Mouse (Mus musculus) forebrain, embryonic 11.5 days (tissue): Measurements from ENCODE around the gene Bicral. TPM values are rescaled to one million over a fixed set of nuclear protein-coding genes. Genes with fewer than 3 reads are reported as not detected.

ENCODE experiments used
- ATAC-seq: fragments of 200-750 bp; cut with Nextera tagmentation; replicated peaks from 2 replicates; pipeline ENCODE4 v1.8.0; 2017; ENCODE audit warnings: moderate TSS enrichment; ENCODE audit not compliant: low FRiP score
- DNase-seq: peaks from one replicate; pipeline ENCODE4 v3.0.0-alpha.2; 2017; ENCODE audit warnings: low spot score
- H3K27ac ChIP-seq: fragments of 300-500 bp; sonication (generic); 2 replicates; pipeline ENCODE4 v1.5.1; 2014; ENCODE audit warnings: low read depth, low read length
- H3K27me3 ChIP-seq: fragments of 300-500 bp; sonication (generic); 2 replicates; pipeline ENCODE4 v1.6.1; 2014; ENCODE audit warnings: mild to moderate bottlenecking, low read length, mixed read lengths; ENCODE audit not compliant: control insufficient read depth, insufficient read depth
- H3K36me3 ChIP-seq: fragments of 300-500 bp; sonication (generic); 2 replicates; pipeline ENCODE4 v1.6.1; 2014; ENCODE audit warnings: mild to moderate bottlenecking, low read length, moderate library complexity, mixed read lengths; ENCODE audit not compliant: control insufficient read depth, insufficient read depth
- H3K4me1 ChIP-seq: fragments of 300-500 bp; sonication (generic); replicated peaks from 2 replicates; pipeline ENCODE4 v1.6.1; 2014; ENCODE audit warnings: low read length, mixed read lengths; ENCODE audit not compliant: control insufficient read depth, insufficient read depth
- H3K4me2 ChIP-seq: fragments of 300-500 bp; sonication (generic); 2 replicates; pipeline ENCODE4 v1.6.1; 2014; ENCODE audit warnings: low read depth, mild to moderate bottlenecking, low read length, moderate library complexity, mixed read lengths; ENCODE audit not compliant: severe bottlenecking
- H3K4me3 ChIP-seq: fragments of 300-500 bp; sonication (generic); 2 replicates; pipeline ENCODE4 v1.5.1; 2014; ENCODE audit warnings: low read depth, low read length
- H3K9ac ChIP-seq: fragments of 300-500 bp; sonication (generic); 2 replicates; pipeline ENCODE4 v1.6.1; 2014; ENCODE audit warnings: low read length
- H3K9me3 ChIP-seq: fragments of 300-500 bp; sonication (generic); 2 replicates; pipeline ENCODE4 v1.6.1; 2016; ENCODE audit warnings: low read length, mixed read lengths; ENCODE audit not compliant: control insufficient read depth
- WGBS: fragments of 180-500 bp; shearing (Covaris S2); extraction: QIAGEN DNeasy Blood & Tissue Kit; methylation state at CpG from one replicate; pipeline ENCODE4 v1.1.7; 2014; 5-methylcytosine and 5-hydroxymethylcytosine counted together
- polyA plus RNA-seq: library from polyadenylated mRNA; unstranded; fragments of >200 nt; fragmentation: Nextera tagmentation; extraction: Ambion mirVana; gene quantifications from 2 replicates; pipeline ENCODE4 v1.2.1, GENCODE M21; 2014

Gene Bicral
- polyA plus RNA-seq, 1 experiment from 2014 or later: 7.2 TPM

GRCm38 (mm10) chr17:46889450-46890084 lies 31.3 kb upstream of the Bicral start:
- Histone ChIP-seq H3K27me3 (no peaks in the 10 kb centered on the region), H3K9ac (peak overlapping the region; percentile 72), H3K27ac (peak overlapping the region; percentile 91), H3K36me3 (no peaks in the 10 kb centered on the region), H3K4me1 (peaks cover 16% of the 10 kb centered on the region), H3K4me3 (peak overlapping the region; percentile 65), H3K9me3 (no peaks in the 10 kb centered on the region), H3K4me2 (peak overlapping the region; percentile 98)
- WGBS: under 1% methylated on average over 44 of the region's 44 CpGs
- peak; percentile 68 for ATAC-seq
- DNase-seq: peak; percentile 83

- 38% methylated on average over 16 of the region's 16 CpGs for WGBS
- Histone ChIP-seq H3K4me2 (peak overlapping the region; percentile 98), H3K4me1 (peaks cover 16% of the 10 kb centered on the region), H3K27ac (no peak overlapping the region), H3K27me3 (no peaks in the 10 kb centered on the region), H3K9ac (peak overlapping the region; percentile 72), H3K9me3 (no peaks in the 10 kb centered on the region), H3K36me3 (no peaks in the 10 kb centered on the region), H3K4me3 (peak overlapping the region; percentile 65)
- DNase-seq (no peak), ATAC-seq (no peak)
These were observed 30.4 kb upstream of the Bicral start for GRCm38 (mm10) chr17:46888511-46889212.

DNA sequence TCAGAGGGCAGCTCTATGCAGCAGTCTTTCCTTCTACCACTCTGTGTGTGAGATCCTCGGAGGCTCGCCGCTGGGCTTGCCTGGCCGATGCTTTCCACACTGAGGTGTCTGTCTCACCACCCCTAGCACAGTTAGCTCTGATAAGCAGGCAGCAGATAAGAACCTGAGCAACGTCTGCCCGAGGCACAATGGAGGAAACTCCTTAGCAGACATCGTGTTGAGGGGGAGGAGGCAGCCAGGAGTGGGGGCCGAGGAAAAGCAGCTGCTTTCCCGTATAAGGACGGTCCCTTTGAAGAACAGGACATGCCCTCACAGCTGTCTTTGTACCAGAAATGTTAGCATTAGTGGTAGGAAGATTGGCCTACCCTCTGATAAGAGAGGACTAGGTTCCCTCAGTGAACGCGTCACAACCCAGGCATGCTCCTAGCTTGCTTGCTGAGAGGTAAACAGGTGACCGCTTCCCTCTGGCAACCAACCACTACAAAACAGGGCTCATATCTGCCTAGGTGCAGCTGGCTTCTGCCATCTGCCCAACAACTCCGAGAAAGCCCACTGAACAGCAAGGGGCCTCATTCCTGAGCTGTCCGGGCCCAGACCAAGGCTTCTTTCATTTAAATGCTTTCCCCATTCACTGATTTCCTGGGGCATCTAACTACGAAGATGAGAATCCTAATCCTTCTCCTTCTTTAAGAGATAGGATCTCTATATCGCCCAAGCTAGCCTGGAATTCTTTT lies 27.8 kb upstream of the Bicral start:
- H3K36me3 ChIP-seq: no peaks in the 10 kb centered on the region
- 64% methylated on average over 17 of the region's 17 CpGs for WGBS
- H3K4me1 ChIP-seq: peaks cover 2% of the 10 kb centered on the region; the same call in 1 of the 2 replicates
- H3K9ac ChIP-seq: no peak overlapping the region
- ATAC-seq (no peak), DNase-seq (no peak)
- no peak overlapping the region for H3K4me3 ChIP-seq
- no peak overlapping the region for H3K27ac ChIP-seq
- H3K4me2 ChIP-seq: no peak overlapping the region
- H3K9me3 ChIP-seq: no peaks in the 10 kb centered on the region
- no peaks in the 10 kb centered on the region for H3K27me3 ChIP-seq

GRCm38 (mm10) chr17:46885218-46885909 lies 27.1 kb upstream of the Bicral start:
- Histone ChIP-seq H3K9me3 (no peaks in the 10 kb centered on the region), H3K4me1 (peaks cover 2% of the 10 kb centered on the region; the same call in 1 of the 2 replicates), H3K4me2 (no peak overlapping the region), H3K9ac (no peak overlapping the region), H3K27ac (no peak overlapping the region), H3K27me3 (no peaks in the 10 kb centered on the region), H3K36me3 (no peaks in the 10 kb centered on the region), H3K4me3 (no peak overlapping the region)
- DNase-seq (no peak), ATAC-seq (no peak)
- WGBS: 86% methylated on average over 11 of the region's 11 CpGs

DNA sequence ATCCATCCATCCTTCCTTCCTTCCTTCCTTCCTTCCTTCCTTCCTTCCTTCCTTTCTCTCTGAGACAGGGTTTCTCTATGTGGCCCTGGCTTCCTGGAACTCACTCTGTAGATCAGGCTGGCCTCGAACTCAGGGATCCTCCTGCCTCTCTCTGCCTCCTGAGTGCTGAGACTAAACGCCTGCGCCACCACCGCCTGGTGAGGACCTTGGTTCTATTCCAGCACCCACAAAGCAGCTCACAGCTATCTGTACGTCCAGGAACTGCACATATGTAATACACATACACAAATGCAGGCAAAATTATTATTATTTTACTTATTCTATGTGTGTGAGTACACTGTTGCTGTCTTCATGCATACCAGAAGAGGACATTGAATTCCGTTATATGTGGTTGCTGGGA lies 26.5 kb upstream of the Bicral start:
- no peaks in the 10 kb centered on the region for H3K9me3 ChIP-seq
- H3K4me3 ChIP-seq: no peak overlapping the region
- ATAC-seq: no peak
- H3K4me2 ChIP-seq: no peak overlapping the region
- H3K27me3 ChIP-seq: no peaks in the 10 kb centered on the region
- 89% methylated on average over 6 of the region's 6 CpGs for WGBS
- peaks cover 2% of the 10 kb centered on the region; the same call in 1 of the 2 replicates for H3K4me1 ChIP-seq
- no peak overlapping the region for H3K9ac ChIP-seq
- H3K36me3 ChIP-seq: no peaks in the 10 kb centered on the region
- DNase-seq: no peak
- H3K27ac ChIP-seq: no peak overlapping the region

GRCm38 (mm10) chr17:46883107-46883506 lies 24.8 kb upstream of the Bicral start:
- DNase-seq: no peak
- no peak overlapping the region for H3K27ac ChIP-seq
- 92% methylated on average over 9 of the region's 9 CpGs for WGBS
- no peak overlapping the region for H3K9ac ChIP-seq
- no peak overlapping the region for H3K4me2 ChIP-seq
- ATAC-seq: no peak
- H3K4me1 ChIP-seq: no peaks in the 10 kb centered on the region
- H3K27me3 ChIP-seq: no peaks in the 10 kb centered on the region
- no peaks in the 10 kb centered on the region for H3K9me3 ChIP-seq
- no peak overlapping the region for H3K4me3 ChIP-seq
- no peaks in the 10 kb centered on the region for H3K36me3 ChIP-seq

GRCm38 (mm10) chr17:46881728-46882127 lies 23.4 kb upstream of the Bicral start:
- no peak overlapping the region for H3K4me2 ChIP-seq
- no peak for DNase-seq
- ATAC-seq: no peak
- H3K27me3 ChIP-seq: no peaks in the 10 kb centered on the region
- no peak overlapping the region for H3K4me3 ChIP-seq
- no peaks in the 10 kb centered on the region for H3K4me1 ChIP-seq
- no peaks in the 10 kb centered on the region for H3K36me3 ChIP-seq
- no peak overlapping the region for H3K9ac ChIP-seq
- H3K27ac ChIP-seq: no peak overlapping the region
- no peaks in the 10 kb centered on the region for H3K9me3 ChIP-seq
- WGBS: 88% methylated on average over 6 of the region's 6 CpGs

GRCm38 (mm10) chr17:46880322-46880721 lies 22.0 kb upstream of the Bicral start:
- ATAC-seq (no peak), DNase-seq (no peak)
- no peaks in the 10 kb centered on the region for H3K27me3 ChIP-seq
- H3K27ac ChIP-seq: no peak overlapping the region
- H3K4me2 ChIP-seq: no peak overlapping the region
- no peak overlapping the region for H3K4me3 ChIP-seq
- 90% methylated on average over 2 of the region's 2 CpGs for WGBS
- H3K9ac ChIP-seq: no peak overlapping the region
- no peaks in the 10 kb centered on the region for H3K36me3 ChIP-seq
- no peaks in the 10 kb centered on the region for H3K4me1 ChIP-seq
- no peaks in the 10 kb centered on the region; the same call in 1 of the 2 replicates for H3K9me3 ChIP-seq
